Mouse (Mus musculus) cortical plate, adult 2 months (tissue): ENCODE measurements around the gene Zbtb43.

Source experiments
- CTCF ChIP-seq: fragments of 200-500 bp; IDR thresholded peaks from 2 replicates; pipeline ENCODE4 v1.5.1; 2011; ENCODE audit warnings: mild to moderate bottlenecking, control low read depth, low read length; ENCODE audit not compliant: insufficient read depth; ENCODE audit errors: extremely low read depth
- POLR2A ChIP-seq: fragments of 200-500 bp; IDR thresholded peaks from 2 replicates; pipeline ENCODE4 v1.6.1; 2011; ENCODE audit warnings: mild to moderate bottlenecking, low read length, control low read depth; ENCODE audit not compliant: insufficient read depth; ENCODE audit errors: extremely low read depth

DNA sequence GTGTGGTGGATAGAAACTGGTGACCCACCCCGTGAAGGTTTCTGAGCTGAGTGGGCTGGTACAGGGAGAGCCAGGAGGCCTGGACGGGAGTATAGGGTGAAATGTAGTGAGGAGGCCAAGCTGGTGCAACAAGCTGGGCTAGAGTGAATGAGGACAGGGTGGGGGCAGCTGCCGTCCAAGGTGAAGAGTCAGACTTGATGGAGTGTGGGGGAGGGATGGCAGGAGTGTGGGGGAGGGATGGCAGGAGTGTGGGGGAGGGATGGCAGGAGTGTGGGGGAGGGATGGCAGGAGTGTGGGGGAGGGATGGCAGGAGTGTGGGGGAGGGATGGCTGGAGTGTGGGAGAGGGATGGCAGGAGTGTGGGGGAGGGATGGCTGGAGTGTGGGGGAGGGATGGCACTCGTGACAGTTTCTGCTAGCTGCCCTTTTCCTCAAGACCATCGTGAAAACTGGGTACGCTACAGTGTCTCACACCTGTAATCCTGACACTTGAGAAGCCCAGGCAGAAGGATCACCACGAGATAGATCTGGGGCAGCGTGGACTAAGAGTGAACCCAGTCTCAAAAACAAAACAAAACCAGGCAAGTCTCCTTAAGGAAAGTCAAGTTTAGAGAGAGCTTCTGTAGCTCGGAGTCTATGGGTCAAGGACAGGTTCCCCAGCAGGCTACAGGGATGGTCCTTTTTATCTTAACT lies 28.2 kb downstream of the Zbtb43 start:
- TF ChIP-seq CTCF (no peak), POLR2A (no peak)
